Mouse (Mus musculus) MEL (cell line): ENCODE measurements at regions not wholly inside any gene's neighbourhood (a gene's known extent, or its start where the extent isn't known, plus 50 kb on each side); places are given as distances from the start of the nearest gene placed in this dataset.

Experiments used
- DNase-seq: peaks from one replicate; pipeline ENCODE4 v3.0.0; 2011; ENCODE audit warnings: low read depth, low spot score
- H3K27ac ChIP-seq: 2 replicates; pipeline ENCODE4 v1.5.1; 2012; ENCODE audit warnings: low read depth, mild to moderate bottlenecking, control low read depth, low read length, moderate library complexity; ENCODE audit not compliant: control insufficient read depth
- H3K27me3 ChIP-seq, 2 experiments: fragments of 150-350 bp in 1 of 2; sonication (generic) in 1 of 2; 2 replicates each; pipeline ENCODE4 v1.6.1; 2012; ENCODE audit warnings: low read length in 2 of 2, mild to moderate bottlenecking in 2 of 2, improper control_type of control experiment in 1 of 2, moderate library complexity in 1 of 2; ENCODE audit not compliant: insufficient read depth in 2 of 2, control insufficient read depth in 1 of 2
- H3K36me3 ChIP-seq, 2 experiments: 2 replicates each; pipeline ENCODE4 v1.6.1; 2012 to 2014; ENCODE audit warnings: low read length in 2 of 2, improper control_type of control experiment in 1 of 2, inconsistent platforms in 1 of 2, mild to moderate bottlenecking in 1 of 2; ENCODE audit not compliant: insufficient read depth in 2 of 2, control insufficient read depth in 1 of 2
- H3K4me1 ChIP-seq, 2 experiments: fragments of 150-350 bp in 1 of 2; sonication (generic) in 1 of 2; 2 replicates each; pipeline ENCODE4 v1.6.1; 2012; ENCODE audit warnings: low read length in 2 of 2, improper control_type of control experiment in 1 of 2, mild to moderate bottlenecking in 1 of 2; ENCODE audit not compliant: insufficient read depth in 2 of 2, control insufficient read depth in 1 of 2
- H3K4me3 ChIP-seq, 2 experiments: fragments of 150-350 bp in 1 of 2; sonication (generic) in 1 of 2; 2 replicates each; pipeline ENCODE4 v1.5.1; 2012; ENCODE audit warnings: low read depth in 2 of 2, low read length in 2 of 2, mild to moderate bottlenecking in 2 of 2, moderate library complexity in 2 of 2, control low read depth in 1 of 2, improper control_type of control experiment in 1 of 2; ENCODE audit not compliant: control insufficient read depth in 1 of 2, insufficient read depth in 1 of 2
- H3K79me2 ChIP-seq: 2 replicates; pipeline ENCODE4 v1.6.1; 2012; ENCODE audit warnings: mild to moderate bottlenecking, low read length, moderate library complexity; ENCODE audit not compliant: control insufficient read depth, poor library complexity, insufficient read depth
- H3K9ac ChIP-seq: 2 replicates; pipeline ENCODE4 v1.6.1; 2012; ENCODE audit warnings: low read depth, mild to moderate bottlenecking, control low read depth, low read length, moderate library complexity; ENCODE audit not compliant: control insufficient read depth, poor library complexity, severe bottlenecking
- H3K9me3 ChIP-seq: fragments of 150-350 bp; sonication (generic); replicated peaks from 2 replicates; pipeline ENCODE4 v1.6.1; 2012; ENCODE audit warnings: mild to moderate bottlenecking, low read length, improper control_type of control experiment, moderate library complexity; ENCODE audit not compliant: insufficient read depth
- CHD2 ChIP-seq: IDR thresholded peaks from 2 replicates; pipeline ENCODE4 v1.6.1; 2011; ENCODE audit warnings: low read length, improper control_type of control experiment
- CTCF ChIP-seq, 3 experiments: IDR thresholded peaks in 2 of 3; conservative IDR thresholded peaks in 1 of 3; 2 replicates each; pipeline ENCODE4 v1.5.1; 2011 to 2012; ENCODE audit warnings: low read length in 3 of 3, low read depth in 2 of 3, mild to moderate bottlenecking in 2 of 3, improper control_type of control experiment in 1 of 3, inconsistent platforms in 1 of 3, mixed read lengths in 1 of 3, moderate library complexity in 1 of 3; ENCODE audit not compliant: control insufficient read depth in 1 of 3, insufficient read depth in 1 of 3, poor library complexity in 1 of 3, severe bottlenecking in 1 of 3
- EP300 ChIP-seq, 2 experiments: IDR thresholded peaks; 2 replicates each; pipeline ENCODE4 v1.6.1; 2011; ENCODE audit warnings: improper control_type of control experiment in 2 of 2, low read length in 2 of 2, low read depth in 1 of 2, mild to moderate bottlenecking in 1 of 2
- ETS1 ChIP-seq: IDR thresholded peaks from 2 replicates; pipeline ENCODE4 v1.6.1; 2012; ENCODE audit warnings: low read depth, mild to moderate bottlenecking, inconsistent platforms, low read length, improper control_type of control experiment, moderate library complexity
- GABPA ChIP-seq: IDR thresholded peaks from 2 replicates; pipeline ENCODE4 v1.6.1; 2012; ENCODE audit warnings: low read depth, mild to moderate bottlenecking, inconsistent platforms, low read length, improper control_type of control experiment, moderate library complexity
- GATA1 ChIP-seq: IDR thresholded peaks from 2 replicates; pipeline ENCODE4 v1.6.1; 2011; ENCODE audit warnings: low read depth, low read length, improper control_type of control experiment
- HCFC1 ChIP-seq: IDR thresholded peaks from 2 replicates; pipeline ENCODE4 v1.6.1; 2012; ENCODE audit warnings: low read depth, mild to moderate bottlenecking, inconsistent platforms, low read length, improper control_type of control experiment, moderate library complexity
- JUND ChIP-seq: IDR thresholded peaks from 2 replicates; pipeline ENCODE4 v1.6.1; 2011; ENCODE audit warnings: low read depth, mild to moderate bottlenecking, improper control_type of control experiment, low read length
- MYB ChIP-seq: IDR thresholded peaks from 2 replicates; pipeline ENCODE4 v1.6.1; 2011; ENCODE audit warnings: mild to moderate bottlenecking, low read depth, low read length, improper control_type of control experiment
- MYC ChIP-seq: IDR thresholded peaks from 2 replicates; pipeline ENCODE4 v1.6.1; 2011; ENCODE audit warnings: low read depth, mild to moderate bottlenecking, low read length, improper control_type of control experiment, moderate library complexity
- POLR2A ChIP-seq, 2 experiments: IDR thresholded peaks; 2 replicates each; pipeline ENCODE4 v1.6.1; 2011 to 2012; ENCODE audit warnings: low read length in 2 of 2, mild to moderate bottlenecking in 2 of 2, control low read depth in 1 of 2, improper control_type of control experiment in 1 of 2, low read depth in 1 of 2, moderate library complexity in 1 of 2; ENCODE audit not compliant: control insufficient read depth in 1 of 2, insufficient read depth in 1 of 2, poor library complexity in 1 of 2
- RAD21 ChIP-seq: IDR thresholded peaks from 2 replicates; pipeline ENCODE4 v1.6.1; 2011; ENCODE audit warnings: mild to moderate bottlenecking, low read depth, low read length, improper control_type of control experiment
- RCOR1 ChIP-seq: IDR thresholded peaks from 2 replicates; pipeline ENCODE4 v1.6.1; 2012; ENCODE audit warnings: low read depth, mild to moderate bottlenecking, inconsistent platforms, low read length, improper control_type of control experiment
- SIN3A ChIP-seq: IDR thresholded peaks from 2 replicates; pipeline ENCODE4 v1.6.1; 2012; ENCODE audit warnings: low read length, improper control_type of control experiment, inconsistent platforms
- SMC3 ChIP-seq: IDR thresholded peaks from 2 replicates; pipeline ENCODE4 v1.6.1; 2011; ENCODE audit warnings: low read depth, low read length, improper control_type of control experiment
- TAL1 ChIP-seq: IDR thresholded peaks from 2 replicates; pipeline ENCODE4 v1.6.1; 2012; ENCODE audit warnings: mild to moderate bottlenecking, inconsistent platforms, low read length, moderate library complexity, mixed read lengths
- TCF12 ChIP-seq: IDR thresholded peaks from 2 replicates; pipeline ENCODE4 v1.6.1; 2014; ENCODE audit warnings: low read depth, mild to moderate bottlenecking, inconsistent platforms, low read length, improper control_type of control experiment, moderate library complexity
- USF2 ChIP-seq, 2 experiments: IDR thresholded peaks; 2 replicates each; pipeline ENCODE4 v1.6.1; 2011 to 2012; ENCODE audit warnings: improper control_type of control experiment in 2 of 2, low read length in 2 of 2, borderline replicate concordance in 1 of 2, inconsistent platforms in 1 of 2, low read depth in 1 of 2, mild to moderate bottlenecking in 1 of 2; ENCODE audit not compliant: insufficient read depth in 1 of 2
- ZC3H11A ChIP-seq: IDR thresholded peaks from 2 replicates; pipeline ENCODE4 v1.6.1; 2012; ENCODE audit warnings: low read depth, mild to moderate bottlenecking, inconsistent platforms, low read length, improper control_type of control experiment
- ZKSCAN1 ChIP-seq: IDR thresholded peaks from 2 replicates; pipeline ENCODE4 v1.6.1; 2012; ENCODE audit warnings: low read depth, mild to moderate bottlenecking, inconsistent platforms, low read length, improper control_type of control experiment, moderate library complexity
- ZMIZ1 ChIP-seq: IDR thresholded peaks from 2 replicates; pipeline ENCODE4 v1.6.1; 2012; ENCODE audit warnings: low read depth, mild to moderate bottlenecking, inconsistent platforms, low read length, improper control_type of control experiment, moderate library complexity
- ZNF384 ChIP-seq: IDR thresholded peaks from 2 replicates; pipeline ENCODE4 v1.6.1; 2012; ENCODE audit warnings: low read depth, mild to moderate bottlenecking, inconsistent platforms, low read length, improper control_type of control experiment

DNA sequence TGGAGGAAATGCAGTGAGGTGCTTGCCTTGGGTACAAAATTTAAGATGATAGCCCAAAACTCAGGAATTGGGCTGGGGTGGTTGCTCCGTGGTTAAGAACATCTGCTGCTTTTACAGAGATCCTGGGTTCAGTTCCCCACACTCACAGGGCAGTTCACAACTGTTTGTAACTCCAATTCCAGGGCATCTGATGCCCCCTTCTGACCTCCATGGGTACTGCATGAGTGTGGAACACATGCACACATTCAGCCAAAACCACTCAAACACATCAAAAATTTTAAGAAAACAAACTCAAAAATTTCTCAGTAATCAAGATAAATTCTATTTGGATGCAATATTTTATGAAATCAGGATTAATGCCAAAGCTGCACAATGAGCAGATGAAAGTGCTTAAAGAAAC, 157.8 kb upstream of the H2al1a start:
- TF ChIP-seq CTCF (IDR thresholded peaks at IDR 0.05 in 2 of 3, conservative IDR thresholded peaks at IDR 0.05 in 1 of 3; ENCODE audit: control insufficient read depth in 1 of 3, insufficient read depth in 1 of 3, low read depth in 2 of 3, low read length in 3 of 3, poor library complexity in 1 of 3, severe bottlenecking in 1 of 3) (peak; percentile 28 to 45 (median 37)), RAD21 (peak; percentile 52), ZMIZ1 (no peak), SIN3A (no peak), ZC3H11A (peak; percentile 29; the same call in 1 of the 2 replicates), SMC3 (peak; percentile 57), TCF12 (no peak)
- Histone ChIP-seq H3K79me2 (no peaks in the 10 kb centered on the region), H3K36me3 (no peaks in the 10 kb centered on the region), H3K9me3 (no peaks in the 10 kb centered on the region), H3K4me3 (no peak overlapping the region), H3K4me1 (no peaks in the 10 kb centered on the region), H3K9ac (no peak overlapping the region), H3K27ac (no peak overlapping the region), H3K27me3 (no peaks in the 10 kb centered on the region)
- peak; percentile 9 for DNase-seq

DNA sequence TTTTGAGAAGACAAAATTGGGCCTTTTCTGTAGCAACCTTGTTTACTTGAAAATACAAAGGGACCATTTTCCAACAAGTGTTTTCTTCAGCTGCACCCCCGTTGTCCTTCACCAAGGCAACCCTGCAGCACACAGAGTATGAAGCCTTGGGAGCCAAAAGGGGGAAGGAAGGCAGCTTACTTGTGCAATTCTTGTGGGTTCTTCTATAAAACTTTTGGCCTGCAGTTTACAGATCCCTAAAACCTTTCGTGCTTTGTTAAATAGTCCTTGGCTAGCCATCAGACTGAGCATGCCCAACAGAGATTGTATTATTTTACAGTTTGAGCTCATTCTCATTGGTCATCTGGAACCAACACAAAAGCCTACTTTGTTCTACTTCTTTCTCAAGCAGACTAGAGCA, 140.6 kb upstream of the H2al1a start:
- Histone ChIP-seq H3K4me3 (no peak overlapping the region), H3K9me3 (no peaks in the 10 kb centered on the region), H3K4me1 (no peaks in the 10 kb centered on the region), H3K9ac (no peak overlapping the region), H3K36me3 (no peaks in the 10 kb centered on the region), H3K27ac (no peak overlapping the region), H3K79me2 (no peaks in the 10 kb centered on the region), H3K27me3 (no peaks in the 10 kb centered on the region)
- DNase-seq: no peak
- TF ChIP-seq ETS1: no peak

DNA sequence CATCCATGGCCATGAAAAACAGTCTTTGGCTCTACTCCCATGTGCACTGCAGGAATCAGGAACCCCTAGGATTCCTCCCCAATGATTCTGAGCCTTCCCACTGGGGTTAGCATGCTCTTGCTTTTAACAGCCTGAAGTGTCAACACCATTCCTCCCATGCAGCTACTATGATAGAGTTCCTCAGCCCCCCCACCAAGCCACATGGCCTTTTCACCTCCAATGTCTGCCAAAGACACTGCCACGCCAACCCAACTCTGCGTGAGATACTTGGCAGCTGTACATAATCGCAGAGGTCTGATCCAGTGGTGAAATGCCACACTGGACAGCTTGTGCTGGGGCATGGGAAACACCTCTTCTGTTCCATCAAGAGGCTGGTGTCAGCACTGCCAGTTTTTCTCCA, 128.6 kb upstream of the H2al1a start:
- H3K4me1 ChIP-seq: no peaks in the 10 kb centered on the region
- no peak for DNase-seq
- no peaks in the 10 kb centered on the region for H3K9me3 ChIP-seq
- no peak overlapping the region for H3K27ac ChIP-seq
- no peaks in the 10 kb centered on the region for H3K27me3 ChIP-seq
- no peaks in the 10 kb centered on the region for H3K79me2 ChIP-seq
- no peak overlapping the region for H3K4me3 ChIP-seq
- TF ChIP-seq TAL1: no peak
- no peak for TF ChIP-seq GABPA
- no peak for TF ChIP-seq JUND
- TF ChIP-seq USF2 (IDR thresholded peaks at IDR 0.05; ENCODE audit: borderline replicate concordance in 1 of 2, insufficient read depth in 1 of 2, low read depth in 1 of 2, low read length in 2 of 2): no peak
- no peak for TF ChIP-seq MYB
- no peak for TF ChIP-seq RAD21
- TF ChIP-seq HCFC1: no peak
- TF ChIP-seq ZC3H11A: no peak
- TF ChIP-seq RCOR1: no peak
- TF ChIP-seq CHD2: no peak
- no peak for TF ChIP-seq ZKSCAN1
- no peak for TF ChIP-seq ETS1
- TF ChIP-seq ZNF384: no peak
- no peak for TF ChIP-seq POLR2A (IDR thresholded peaks at IDR 0.05; ENCODE audit: control insufficient read depth in 1 of 2, insufficient read depth in 1 of 2, low read depth in 1 of 2, low read length in 2 of 2, poor library complexity in 1 of 2)
- no peak for TF ChIP-seq EP300 (IDR thresholded peaks at IDR 0.05; ENCODE audit: low read depth in 1 of 2, low read length in 2 of 2)
- TF ChIP-seq MYC: no peak
- no peak for TF ChIP-seq GATA1
- no peak overlapping the region for H3K9ac ChIP-seq
- H3K36me3 ChIP-seq: no peaks in the 10 kb centered on the region
